Mouse (Mus musculus): ENCODE results near the gene Scnn1a.

GRCm38 (mm10) chr6:125338791-125339660 lies 18.6 kb downstream of the Scnn1a start:
- no peak for TF ChIP-seq CTCF (IDR thresholded peaks at IDR 0.05; ENCODE audit: borderline replicate concordance, insufficient read depth, low read depth, low read length)
- no peak for TF ChIP-seq POLR2A (IDR thresholded peaks at IDR 0.05; ENCODE audit: borderline replicate concordance, insufficient read depth, low read length)

All from cerebellum, adult 2 months (tissue).